Mouse (Mus musculus) stomach, embryonic 14.5 days (tissue): ENCODE measurements at regions not wholly inside any gene's neighbourhood (a gene's known extent, or its start where the extent isn't known, plus 50 kb on each side); places are given as distances from the start of the nearest gene placed in this dataset.
"Not testable (repeated sequence)": the region's sequence is repeated elsewhere in the genome, so short reads cannot be mapped to it uniquely, and the experiment has no call there.

Experiments
- ATAC-seq: fragments of 200-750 bp; cut with Nextera tagmentation; 2 replicates; pipeline ENCODE4 v1.8.0; 2017; ENCODE audit warnings: low read depth, moderate TSS enrichment; ENCODE audit not compliant: insufficient number of reproducible peaks, insufficient read depth, low FRiP score
- H3K27ac ChIP-seq: fragments of 300-500 bp; sonication (generic); 2 replicates; pipeline ENCODE4 v1.5.1; 2014; ENCODE audit warnings: mild to moderate bottlenecking, low read length, moderate library complexity, mixed read lengths
- H3K27me3 ChIP-seq: fragments of 300-500 bp; sonication (generic); 2 replicates; pipeline ENCODE4 v1.6.1; 2014; ENCODE audit warnings: low read length, control low read depth, mixed read lengths; ENCODE audit not compliant: control insufficient read depth, insufficient read depth
- H3K36me3 ChIP-seq: fragments of 300-500 bp; sonication (generic); 2 replicates; pipeline ENCODE4 v1.6.1; 2014; ENCODE audit warnings: mild to moderate bottlenecking, control low read depth, low read length, moderate library complexity, mixed read lengths; ENCODE audit not compliant: control insufficient read depth, insufficient read depth
- H3K4me1 ChIP-seq: fragments of 300-500 bp; sonication (generic); 2 replicates; pipeline ENCODE4 v1.6.1; 2014; ENCODE audit warnings: low read length, control low read depth, mixed read lengths; ENCODE audit not compliant: control insufficient read depth, insufficient read depth
- H3K4me2 ChIP-seq: fragments of 300-500 bp; sonication (generic); replicated peaks from 2 replicates; pipeline ENCODE4 v1.6.1; 2014; ENCODE audit warnings: low read depth, low read length, control low read depth
- H3K4me3 ChIP-seq: fragments of 300-500 bp; sonication (generic); 2 replicates; pipeline ENCODE4 v1.5.1; 2014; ENCODE audit warnings: low read depth, low read length, control low read depth
- H3K9ac ChIP-seq: fragments of 300-500 bp; sonication (generic); replicated peaks from 2 replicates; pipeline ENCODE4 v1.6.1; 2014; ENCODE audit warnings: low read depth, mild to moderate bottlenecking, control low read depth, low read length, moderate library complexity, mixed read lengths
- H3K9me3 ChIP-seq: fragments of 300-500 bp; sonication (generic); 2 replicates; pipeline ENCODE4 v1.6.1; 2016; ENCODE audit warnings: low read depth, low read length, control low read depth; ENCODE audit not compliant: control insufficient read depth
- WGBS: fragments of 180-500 bp; shearing (Covaris S2); extraction: QIAGEN DNeasy Blood & Tissue Kit; methylation state at CpG from one replicate; pipeline ENCODE4 v1.1.7; 2014; 5-methylcytosine and 5-hydroxymethylcytosine counted together

- not testable (repeated sequence) for H3K4me3 ChIP-seq, H3K36me3 ChIP-seq, H3K27ac ChIP-seq, H3K9ac ChIP-seq, H3K9me3 ChIP-seq, H3K27me3 ChIP-seq, ATAC-seq, H3K4me1 ChIP-seq, H3K4me2 ChIP-seq
- 18% methylated on average over 10 of the region's 11 CpGs for WGBS
Observed at GRCm38 (mm10) chr13:61710823-61711222, 140.9 kb upstream of the Cts3 start.

- Histone ChIP-seq H3K4me2 (peak overlapping the region; percentile 18; the same call in 1 of the 2 replicates), H3K36me3 (no peaks in the 10 kb centered on the region), H3K4me1 (no peaks in the 10 kb centered on the region), H3K9ac (no peak overlapping the region), H3K27me3 (no peaks in the 10 kb centered on the region), H3K9me3 (no peaks in the 10 kb centered on the region), H3K4me3 (0 out of 2 replicates have a peak overlapping the region, but pooled peaks have one; percentile 17), H3K27ac (no peak overlapping the region)
- 13% methylated on average over 46 of the region's 46 CpGs for WGBS
- no peak for ATAC-seq
Observed at GRCm38 (mm10) chr13:61665729-61666128, 95.8 kb upstream of the Cts3 start.
